Mouse (Mus musculus) embryonic fibroblast, embryonic 13.5 days (primary cell): ENCODE measurements around the gene Lmbr1l.

Experiments used
- CTCF ChIP-seq: IDR thresholded peaks from 2 replicates; pipeline ENCODE4 v1.5.1; 2011; ENCODE audit warnings: mild to moderate bottlenecking, control low read depth, low read length, moderate library complexity, borderline replicate concordance; ENCODE audit not compliant: insufficient read depth
- POLR2A ChIP-seq: IDR thresholded peaks from 2 replicates; pipeline ENCODE4 v1.6.1; 2011; ENCODE audit warnings: low read depth, mild to moderate bottlenecking, control low read depth, low read length, moderate library complexity

DNA sequence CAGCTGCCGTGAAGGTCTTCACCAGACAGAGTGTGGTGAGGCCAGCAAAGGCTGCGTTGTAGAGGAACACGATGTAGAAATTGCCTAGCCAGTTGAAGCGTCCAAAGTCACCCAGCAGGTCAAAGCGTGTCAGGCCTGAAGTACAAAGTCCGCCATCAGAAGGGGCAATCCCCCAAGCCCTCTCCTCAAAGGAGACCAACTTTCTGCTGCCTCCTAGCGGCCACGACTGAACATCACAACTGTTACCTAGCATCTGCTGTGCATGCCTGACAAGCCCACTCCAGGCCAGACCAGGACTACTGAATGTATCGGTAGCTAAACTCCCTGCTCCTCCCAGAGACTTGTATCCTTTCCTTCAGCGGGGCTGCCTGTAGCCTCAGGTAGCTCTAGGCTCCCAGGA, 13.3 kb downstream of the Lmbr1l start:
- no peak for TF ChIP-seq POLR2A
- peak; percentile 74; the same call in 1 of the 2 replicates for TF ChIP-seq CTCF
